Comparison of ENCODE assay signal across 10 mouse cellular contexts in genomic region chr10:68445244-68445811, GRCm38 (mm10).
DNase-seq lines count a peak whose midpoint lies in the region; ATAC-seq and TF ChIP-seq lines count a peak whose summit lies in the region.
"Had no signal": no experiment of that assay in that cellular context is flagged by ENCODE, and none has a peak within 500 bp of the region (broad histone marks: within the 10 kb centered on the region; RNA-seq: fewer than 3 reads in every experiment).

No protein-coding gene starts in this region.

- peaks cover 24% of the 10 kb centered on the region for H3K4me1 ChIP-seq in heart, embryonic 12.5 days (replicated peaks)
- H3K4me1 ChIP-seq in spleen, adult 2 months (ENCODE audit: control insufficient read depth, insufficient read depth, insufficient read length): peaks cover 13% of the 10 kb centered on the region; the same call in 1 of the 2 replicates
- H3K4me1 ChIP-seq in limb, embryonic 13.5 days: peaks cover 49% of the 10 kb centered on the region
- 0 out of 2 replicates have a peak, but pooled peaks cover 3% of the 10 kb centered on the region for H3K4me1 ChIP-seq in midbrain, embryonic 13.5 days (replicated peaks)
- H3K4me1 ChIP-seq in midbrain, embryonic 14.5 days (ENCODE audit: control insufficient read depth, insufficient read depth, low read length): 0 out of 2 replicates have a peak, but pooled peaks cover 2% of the 10 kb centered on the region

- no peak for DNase-seq in heart, postnatal 25 days (ENCODE audit: low spot score)
- no peak for DNase-seq in spleen, adult 2 months (ENCODE audit: low read depth in 1 of 2, low spot score in 2 of 2)
- DNase-seq in spleen, adult 12 weeks (ENCODE audit: low spot score): no peak
- no peak for DNase-seq in spleen, adult 18-20 months
- DNase-seq in midbrain, embryonic 14.5 days: no peak
- DNase-seq: layer of hippocampus, adult 9-11 months had no signal

- no peak for ATAC-seq in heart, embryonic 12.5 days (ENCODE audit: insufficient number of reproducible peaks, low FRiP score)
- ATAC-seq in limb, embryonic 13.5 days (ENCODE audit: low FRiP score, low read depth): no peak
- no peak for ATAC-seq in midbrain, embryonic 13.5 days
- ATAC-seq in midbrain, embryonic 14.5 days (ENCODE audit: low FRiP score, low TSS enrichment): no peak
- ATAC-seq: forebrain, embryonic 15.5 days had no signal

- intact Hi-C loops in heart, postnatal 25 days (cut with DNase I): loop anchor here (10.0 kb wide), 1 partner anchor 91 kb away; no protein-coding TSS in a partner anchor

- peak overlapping the region; percentile 86 for H3K27ac ChIP-seq in heart, embryonic 12.5 days (ENCODE audit: poor library complexity, severe bottlenecking)
- peak overlapping the region; percentile 78 for H3K27ac ChIP-seq in spleen, adult 2 months (ENCODE audit: insufficient read depth, low read length)
- peak overlapping the region; percentile 33; the same call in 1 of the 2 replicates for H3K27ac ChIP-seq in limb, embryonic 13.5 days
- H3K27ac ChIP-seq in midbrain, embryonic 13.5 days: no peak overlapping the region
- H3K27ac ChIP-seq in midbrain, embryonic 14.5 days (replicated peaks; ENCODE audit: low read depth, low read length): no peak overlapping the region
- H3K27ac ChIP-seq: forebrain, embryonic 15.5 days had no signal

- H3K9me3 ChIP-seq in heart, embryonic 12.5 days (replicated peaks): no peaks in the 10 kb centered on the region
- H3K9me3 ChIP-seq in limb, embryonic 13.5 days: no peaks in the 10 kb centered on the region
- H3K9me3 ChIP-seq in midbrain, embryonic 13.5 days: no peaks in the 10 kb centered on the region
- H3K9me3 ChIP-seq in midbrain, embryonic 14.5 days (ENCODE audit: control insufficient read depth, low read length): no peaks in the 10 kb centered on the region
- H3K9me3 ChIP-seq: forebrain, embryonic 15.5 days had no signal

- H3K27me3 ChIP-seq in heart, embryonic 12.5 days (replicated peaks): no peaks in the 10 kb centered on the region
- H3K27me3 ChIP-seq in spleen, adult 2 months (ENCODE audit: control insufficient read depth, insufficient read depth, low read length): no peaks in the 10 kb centered on the region
- H3K27me3 ChIP-seq in limb, embryonic 13.5 days: no peaks in the 10 kb centered on the region
- no peaks in the 10 kb centered on the region for H3K27me3 ChIP-seq in midbrain, embryonic 13.5 days
- H3K27me3 ChIP-seq in midbrain, embryonic 14.5 days (ENCODE audit: control insufficient read depth, insufficient read depth, low read length): no peaks in the 10 kb centered on the region
- H3K27me3 ChIP-seq: forebrain, embryonic 15.5 days had no signal

- WGBS in heart, embryonic 12.5 days: 63% methylated on average over 8 of the region's 8 CpGs
- WGBS in spleen, adult 2 months: 39% methylated on average over 8 of the region's 8 CpGs
- 38% methylated on average over 8 of the region's 8 CpGs for WGBS in limb, embryonic 13.5 days
- 56% methylated on average over 8 of the region's 8 CpGs for WGBS in midbrain, embryonic 13.5 days
- WGBS in midbrain, embryonic 14.5 days: 50% methylated on average over 8 of the region's 8 CpGs

- no peak overlapping the region for H3K9ac ChIP-seq in heart, embryonic 12.5 days
- H3K9ac ChIP-seq in limb, embryonic 13.5 days: no peak overlapping the region
- H3K9ac ChIP-seq in midbrain, embryonic 13.5 days (replicated peaks): no peak overlapping the region
- H3K9ac ChIP-seq in midbrain, embryonic 14.5 days (replicated peaks; ENCODE audit: low read length): no peak overlapping the region
- H3K9ac ChIP-seq: forebrain, embryonic 15.5 days had no signal

- TF ChIP-seq POLR2A in spleen, adult 2 months (IDR thresholded peaks at IDR 0.05; ENCODE audit: low read depth, low read length): no peak

- TF ChIP-seq CTCF in spleen, adult 2 months (IDR thresholded peaks at IDR 0.05; ENCODE audit: extremely low read depth, insufficient read depth, insufficient read length, insufficient replicate concordance): no peak

- H3K36me3 ChIP-seq in heart, embryonic 12.5 days: no peaks in the 10 kb centered on the region
- H3K36me3 ChIP-seq in spleen, adult 2 months (ENCODE audit: control insufficient read depth, insufficient read depth, low read length): no peaks in the 10 kb centered on the region
- no peaks in the 10 kb centered on the region for H3K36me3 ChIP-seq in limb, embryonic 13.5 days
- H3K36me3 ChIP-seq in midbrain, embryonic 13.5 days: no peaks in the 10 kb centered on the region
- no peaks in the 10 kb centered on the region for H3K36me3 ChIP-seq in midbrain, embryonic 14.5 days (ENCODE audit: control insufficient read depth, insufficient read depth, low read length)
- H3K36me3 ChIP-seq: forebrain, embryonic 15.5 days had no signal

- no peak overlapping the region for H3K4me2 ChIP-seq in heart, embryonic 12.5 days
- peak overlapping the region; percentile 39 for H3K4me2 ChIP-seq in limb, embryonic 13.5 days (replicated peaks)
- H3K4me2 ChIP-seq in midbrain, embryonic 13.5 days (replicated peaks): no peak overlapping the region
- H3K4me2 ChIP-seq in midbrain, embryonic 14.5 days (ENCODE audit: low read length): no peak overlapping the region
- H3K4me2 ChIP-seq: forebrain, embryonic 15.5 days had no signal

- H3K4me3 ChIP-seq in heart, embryonic 12.5 days: no peak overlapping the region
- no peak overlapping the region; the same call in 1 of the 2 replicates for H3K4me3 ChIP-seq in spleen, adult 2 months (ENCODE audit: extremely low read depth, insufficient read depth, insufficient read length)
- no peak overlapping the region for H3K4me3 ChIP-seq in limb, embryonic 13.5 days
- H3K4me3 ChIP-seq in midbrain, embryonic 13.5 days (replicated peaks): no peak overlapping the region
- no peak overlapping the region for H3K4me3 ChIP-seq in midbrain, embryonic 14.5 days (replicated peaks; ENCODE audit: low read depth, low read length)
- H3K4me3 ChIP-seq: forebrain, embryonic 15.5 days had no signal

Comparison
In these comparisons a context has a peak if more than half of its experiments do, and no peak if none do; other contexts are left out.
1. H3K27ac ChIP-seq: peak in heart, embryonic 12.5 days (single experiment), spleen, adult 2 months (single experiment) and limb, embryonic 13.5 days (single experiment); none in midbrain, embryonic 13.5 days (single experiment) and midbrain, embryonic 14.5 days (single experiment).